8 mouse cellular contexts compared by ENCODE assay signal in genomic region chr13:60684806-60685205, GRCm38 (mm10).
DNase-seq lines count a peak whose midpoint lies in the region; ATAC-seq lines count a peak whose summit lies in the region.

No protein-coding gene starts in this region.

- no peak for ATAC-seq in forebrain, embryonic 11.5 days (replicated peaks; ENCODE audit: low FRiP score)
- 0 out of 2 replicates have a peak, but pooled peaks have one; percentile 2 for ATAC-seq in forebrain, embryonic 15.5 days (replicated peaks)
- ATAC-seq in midbrain, embryonic 15.5 days (replicated peaks) = no peak
- ATAC-seq in monocyte, adult 5-6 weeks (replicated peaks; ENCODE audit: insufficient number of reproducible peaks, low FRiP score, low TSS enrichment, poor library complexity, severe bottlenecking) = no peak

- H3K9me3 ChIP-seq in forebrain, embryonic 10.5 days = no peaks in the 10 kb centered on the region; the same call in 1 of the 2 replicates
- no peaks in the 10 kb centered on the region for H3K9me3 ChIP-seq in forebrain, embryonic 11.5 days (ENCODE audit: control insufficient read depth, low read length)
- H3K9me3 ChIP-seq in forebrain, embryonic 15.5 days = no peaks in the 10 kb centered on the region
- no peaks in the 10 kb centered on the region for H3K9me3 ChIP-seq in midbrain, embryonic 15.5 days

- H3K4me2 ChIP-seq in forebrain, embryonic 11.5 days (ENCODE audit: low read depth, low read length, severe bottlenecking) = no peak overlapping the region
- no peak overlapping the region for H3K4me2 ChIP-seq in forebrain, embryonic 15.5 days (replicated peaks)
- H3K4me2 ChIP-seq in midbrain, embryonic 15.5 days = no peak overlapping the region

- DNase-seq in forebrain, embryonic 10.5 days (ENCODE audit: extremely low spot score, low spot score) = no peak
- DNase-seq in forebrain, embryonic 11.5 days (ENCODE audit: low spot score) = no peak
- peak; percentile 41 for DNase-seq in layer of hippocampus, adult 9-11 months
- DNase-seq in layer of hippocampus, adult 9-10 months (ENCODE audit: low spot score) = no peak
- no peak for DNase-seq in cerebellum, adult 8-10 months

- H3K4me1 ChIP-seq in forebrain, embryonic 10.5 days = peaks cover 50% of the 10 kb centered on the region
- peaks cover 9% of the 10 kb centered on the region for H3K4me1 ChIP-seq in forebrain, embryonic 11.5 days (replicated peaks; ENCODE audit: control insufficient read depth, insufficient read depth, low read length)
- peaks cover 48% of the 10 kb centered on the region for H3K4me1 ChIP-seq in forebrain, embryonic 15.5 days
- H3K4me1 ChIP-seq in midbrain, embryonic 15.5 days = peaks cover 34% of the 10 kb centered on the region

- H3K36me3 ChIP-seq in forebrain, embryonic 10.5 days (replicated peaks) = 0 out of 2 replicates have a peak, but pooled peaks cover 6% of the 10 kb centered on the region
- H3K36me3 ChIP-seq in forebrain, embryonic 11.5 days (ENCODE audit: control insufficient read depth, insufficient read depth, low read length) = no peaks in the 10 kb centered on the region
- H3K36me3 ChIP-seq in forebrain, embryonic 15.5 days = no peaks in the 10 kb centered on the region
- H3K36me3 ChIP-seq in midbrain, embryonic 15.5 days (replicated peaks) = no peaks in the 10 kb centered on the region

- H3K27ac ChIP-seq in forebrain, embryonic 10.5 days = peak overlapping the region; percentile 68; the same call in 1 of the 2 replicates
- H3K27ac ChIP-seq in forebrain, embryonic 11.5 days (ENCODE audit: low read depth, low read length) = no peak overlapping the region
- H3K27ac ChIP-seq in forebrain, embryonic 15.5 days (replicated peaks) = peak overlapping the region; percentile 80
- H3K27ac ChIP-seq in midbrain, embryonic 15.5 days = peak overlapping the region; percentile 72

- no peak overlapping the region for H3K4me3 ChIP-seq in forebrain, embryonic 10.5 days
- no peak overlapping the region for H3K4me3 ChIP-seq in forebrain, embryonic 11.5 days (ENCODE audit: low read depth, low read length)
- no peak overlapping the region for H3K4me3 ChIP-seq in forebrain, embryonic 15.5 days
- no peak overlapping the region for H3K4me3 ChIP-seq in midbrain, embryonic 15.5 days

- WGBS in forebrain, embryonic 10.5 days = 53% methylated on average over 8 of the region's 8 CpGs
- whole genome bisulfite sequencing in forebrain, embryonic 11.5 days = 64% methylated on average over 8 of the region's 8 CpGs
- 44% methylated on average over 8 of the region's 8 CpGs for WGBS in forebrain, embryonic 15.5 days
- WGBS in midbrain, embryonic 15.5 days = 57% methylated on average over 8 of the region's 8 CpGs

- H3K9ac ChIP-seq in forebrain, embryonic 11.5 days (ENCODE audit: low read length) = no peak overlapping the region
- no peak overlapping the region for H3K9ac ChIP-seq in forebrain, embryonic 15.5 days (replicated peaks)
- no peak overlapping the region for H3K9ac ChIP-seq in midbrain, embryonic 15.5 days

- H3K27me3 ChIP-seq in forebrain, embryonic 10.5 days (ENCODE audit: poor library complexity, severe bottlenecking) = no peaks in the 10 kb centered on the region
- H3K27me3 ChIP-seq in forebrain, embryonic 11.5 days (ENCODE audit: control insufficient read depth, insufficient read depth, low read length) = no peaks in the 10 kb centered on the region
- no peaks in the 10 kb centered on the region for H3K27me3 ChIP-seq in forebrain, embryonic 15.5 days
- no peaks in the 10 kb centered on the region for H3K27me3 ChIP-seq in midbrain, embryonic 15.5 days (replicated peaks)
